Mouse (Mus musculus) midbrain, embryonic 13.5 days (tissue): ENCODE data around the gene Prmt9. TPM values are rescaled to one million over a fixed set of nuclear protein-coding genes. Genes with fewer than 3 reads are reported as not detected.

Source experiments
- ATAC-seq: fragments of 200-750 bp; cut with Nextera tagmentation; 2 replicates; pipeline ENCODE4 v1.8.0; 2017; ENCODE audit warnings: mild to moderate bottlenecking, moderate TSS enrichment, moderate library complexity
- H3K27ac ChIP-seq: fragments of 300-500 bp; sonication (generic); 2 replicates; pipeline ENCODE4 v1.5.1; 2015; ENCODE audit warnings: inconsistent platforms, mild to moderate bottlenecking, moderate library complexity
- H3K27me3 ChIP-seq: fragments of 300-500 bp; sonication (generic); 2 replicates; pipeline ENCODE4 v1.6.1; 2015; ENCODE audit warnings: mild to moderate bottlenecking, inconsistent platforms
- H3K36me3 ChIP-seq: fragments of 300-500 bp; sonication (generic); 2 replicates; pipeline ENCODE4 v1.6.1; 2015; ENCODE audit warnings: mild to moderate bottlenecking, inconsistent platforms
- H3K4me1 ChIP-seq: fragments of 300-500 bp; sonication (generic); replicated peaks from 2 replicates; pipeline ENCODE4 v1.6.1; 2015; ENCODE audit warnings: inconsistent platforms
- H3K4me2 ChIP-seq: fragments of 300-500 bp; sonication (generic); replicated peaks from 2 replicates; pipeline ENCODE4 v1.6.1; 2015; ENCODE audit warnings: moderate library complexity, mild to moderate bottlenecking, inconsistent platforms
- H3K4me3 ChIP-seq: fragments of 300-500 bp; sonication (generic); replicated peaks from 2 replicates; pipeline ENCODE4 v1.5.1; 2015; ENCODE audit warnings: mild to moderate bottlenecking, inconsistent platforms
- H3K9ac ChIP-seq: fragments of 300-500 bp; sonication (generic); replicated peaks from 2 replicates; pipeline ENCODE4 v1.6.1; 2015; ENCODE audit warnings: mild to moderate bottlenecking, inconsistent platforms
- H3K9me3 ChIP-seq: fragments of 300-500 bp; sonication (generic); 2 replicates; pipeline ENCODE4 v1.6.1; 2016; ENCODE audit warnings: mild to moderate bottlenecking, inconsistent platforms
- WGBS: fragments of 180-500 bp; shearing (Covaris S2); methylation state at CpG from one replicate; pipeline ENCODE4 v1.1.7; 2015; 5-methylcytosine and 5-hydroxymethylcytosine counted together
- polyA plus RNA-seq: library from polyadenylated mRNA; unstranded; fragments of >200 nt; fragmentation: Nextera tagmentation; extraction: Ambion mirVana; gene quantifications from 2 replicates; pipeline ENCODE4 v1.2.1, GENCODE M21; 2015

The Prmt9 gene
- polyA plus RNA-seq, 1 experiment from 2014 or later = 25.7 TPM

DNA sequence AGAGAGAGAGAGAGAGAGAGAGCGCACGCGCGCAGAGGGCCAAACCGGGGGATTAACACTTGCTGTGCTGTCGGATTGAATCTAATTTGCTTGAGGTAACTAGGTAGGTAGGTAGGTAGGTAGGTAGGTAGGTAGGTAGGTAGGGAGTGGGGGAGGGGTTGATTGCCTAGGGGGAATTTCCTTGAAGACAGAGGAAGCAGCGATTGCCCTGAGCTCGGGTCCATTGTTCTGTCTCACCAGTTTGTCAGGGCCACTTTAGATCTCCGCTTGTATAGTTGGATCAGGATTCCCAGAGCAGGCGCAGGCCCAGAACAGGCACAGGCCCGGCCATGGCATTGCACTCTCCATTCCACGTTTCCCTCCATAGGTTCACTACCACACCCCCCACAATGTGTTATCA is 12.4 kb upstream of the Prmt9 start:
- ATAC-seq = no peak
- H3K4me3 ChIP-seq = no peak overlapping the region
- no peaks in the 10 kb centered on the region for H3K27me3 ChIP-seq
- H3K4me1 ChIP-seq = no peaks in the 10 kb centered on the region
- no peaks in the 10 kb centered on the region for H3K9me3 ChIP-seq
- no peak overlapping the region for H3K27ac ChIP-seq
- no peak overlapping the region for H3K4me2 ChIP-seq
- no peak overlapping the region for H3K9ac ChIP-seq
- WGBS = 78% methylated on average over 12 of the region's 12 CpGs
- H3K36me3 ChIP-seq = no peaks in the 10 kb centered on the region

DNA sequence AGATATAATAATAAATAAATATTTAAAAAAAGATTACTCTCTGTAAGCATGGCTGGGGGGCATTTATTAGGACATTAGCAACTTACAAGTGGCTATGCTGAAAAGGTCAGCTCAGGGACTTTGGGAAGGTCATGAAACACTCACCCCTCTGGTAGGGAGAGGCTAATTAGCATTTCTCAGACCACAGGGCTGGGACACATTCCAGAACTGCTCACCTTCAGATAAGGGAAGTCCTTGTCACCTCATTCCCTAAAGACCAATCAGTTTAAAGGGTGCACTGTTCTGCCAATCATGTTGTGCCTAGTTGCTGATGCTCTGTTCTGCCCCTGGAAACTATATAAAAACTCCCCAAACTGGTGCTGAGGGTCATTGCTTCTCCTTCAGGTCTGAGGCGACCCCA is 10.9 kb upstream of the Prmt9 start:
- Histone ChIP-seq H3K27me3 (no peaks in the 10 kb centered on the region), H3K27ac (no peak overlapping the region), H3K9me3 (no peaks in the 10 kb centered on the region), H3K9ac (no peak overlapping the region), H3K36me3 (no peaks in the 10 kb centered on the region), H3K4me3 (no peak overlapping the region), H3K4me2 (no peak overlapping the region), H3K4me1 (no peaks in the 10 kb centered on the region)
- WGBS = 89% methylated on average over 1 of the region's 1 CpGs
- no peak for ATAC-seq

DNA sequence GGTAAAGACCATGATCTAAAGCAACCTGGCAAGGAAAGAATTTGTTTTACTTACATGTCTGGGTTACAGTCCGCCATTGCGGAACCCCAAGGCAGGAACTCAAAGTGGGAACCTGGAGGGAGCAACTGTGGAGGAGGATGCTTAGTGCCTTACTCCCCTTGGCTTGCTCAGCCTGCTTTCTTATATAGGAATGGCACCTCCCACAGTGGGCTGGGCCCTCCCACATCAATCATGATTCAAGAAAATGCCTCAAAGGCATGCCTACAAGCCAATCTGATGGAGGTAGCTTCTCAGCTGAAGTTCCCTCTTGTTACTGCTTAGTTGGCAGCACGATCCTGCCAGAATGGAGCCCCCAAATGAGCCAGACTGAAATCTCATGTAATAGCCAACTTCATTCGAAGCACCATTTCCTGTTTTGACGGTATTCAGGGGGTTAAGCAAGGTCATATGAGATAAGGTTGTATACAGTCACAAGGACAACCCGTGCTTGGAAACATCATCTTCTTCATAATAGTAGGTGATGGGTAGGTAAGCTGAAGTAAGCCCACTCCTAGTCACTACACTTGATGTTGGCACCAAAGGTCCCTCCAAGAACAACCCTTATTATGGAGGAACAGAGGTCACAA is 5.9 kb upstream of the Prmt9 start:
- Histone ChIP-seq H3K4me2 (no peak overlapping the region), H3K27ac (no peak overlapping the region), H3K9me3 (no peaks in the 10 kb centered on the region), H3K36me3 (no peaks in the 10 kb centered on the region), H3K4me1 (no peaks in the 10 kb centered on the region), H3K9ac (no peak overlapping the region), H3K4me3 (no peak overlapping the region), H3K27me3 (no peaks in the 10 kb centered on the region)
- WGBS = 90% methylated on average over 6 of the region's 6 CpGs
- no peak for ATAC-seq

DNA sequence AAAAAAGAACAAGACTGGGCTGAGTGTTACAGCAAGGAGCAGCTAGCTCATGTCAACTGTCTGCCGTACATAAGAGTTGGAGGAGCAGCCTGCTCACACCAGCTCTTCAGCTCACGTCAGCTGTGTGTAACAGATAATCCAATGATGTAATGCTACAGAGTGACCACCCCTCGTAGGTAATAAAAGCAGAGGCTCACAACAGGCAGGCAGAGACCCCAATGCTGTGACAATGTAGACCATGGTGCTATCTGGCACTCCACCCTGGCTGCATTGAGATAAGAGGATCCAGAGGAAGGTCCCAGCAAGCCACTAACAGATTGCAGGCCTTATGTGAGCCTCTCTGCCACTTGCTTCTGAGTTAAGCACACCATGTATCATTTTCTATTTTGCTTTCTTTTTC is 4.8 kb upstream of the Prmt9 start:
- H3K4me3 ChIP-seq = no peak overlapping the region
- H3K27me3 ChIP-seq = no peaks in the 10 kb centered on the region
- 67% methylated on average over 3 of the region's 3 CpGs for WGBS
- no peak for ATAC-seq
- no peak overlapping the region for H3K4me2 ChIP-seq
- peaks cover 4% of the 10 kb centered on the region; the same call in 1 of the 2 replicates for H3K4me1 ChIP-seq
- no peaks in the 10 kb centered on the region for H3K36me3 ChIP-seq
- no peak overlapping the region for H3K27ac ChIP-seq
- no peaks in the 10 kb centered on the region for H3K9me3 ChIP-seq
- no peak overlapping the region for H3K9ac ChIP-seq

DNA sequence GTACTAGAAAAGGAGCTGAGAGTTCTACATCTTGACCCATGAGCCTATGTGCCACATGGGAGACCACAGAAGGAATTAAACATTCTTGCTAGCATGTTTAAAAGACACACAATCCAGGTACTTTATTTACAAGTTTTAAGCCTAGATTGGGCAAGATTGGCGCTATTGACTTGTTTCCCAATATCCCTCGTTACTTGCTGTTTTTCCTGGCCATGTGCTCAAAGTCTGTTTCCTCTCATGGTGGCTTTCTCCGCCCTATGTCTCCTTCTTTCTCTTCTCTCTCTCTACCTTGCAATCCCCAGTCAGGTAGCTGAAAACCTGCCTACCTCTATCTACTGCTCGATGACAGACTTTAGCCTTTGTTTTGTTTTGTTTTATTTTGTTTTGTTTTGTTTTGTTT is 3.6 kb upstream of the Prmt9 start:
- no peaks in the 10 kb centered on the region for H3K36me3 ChIP-seq
- no peak overlapping the region for H3K27ac ChIP-seq
- no peak for ATAC-seq
- no peak overlapping the region for H3K4me2 ChIP-seq
- H3K4me3 ChIP-seq = no peak overlapping the region
- 85% methylated on average over 4 of the region's 4 CpGs for WGBS
- no peak overlapping the region for H3K9ac ChIP-seq
- H3K9me3 ChIP-seq = no peaks in the 10 kb centered on the region
- peaks cover 14% of the 10 kb centered on the region for H3K4me1 ChIP-seq
- H3K27me3 ChIP-seq = no peaks in the 10 kb centered on the region

DNA sequence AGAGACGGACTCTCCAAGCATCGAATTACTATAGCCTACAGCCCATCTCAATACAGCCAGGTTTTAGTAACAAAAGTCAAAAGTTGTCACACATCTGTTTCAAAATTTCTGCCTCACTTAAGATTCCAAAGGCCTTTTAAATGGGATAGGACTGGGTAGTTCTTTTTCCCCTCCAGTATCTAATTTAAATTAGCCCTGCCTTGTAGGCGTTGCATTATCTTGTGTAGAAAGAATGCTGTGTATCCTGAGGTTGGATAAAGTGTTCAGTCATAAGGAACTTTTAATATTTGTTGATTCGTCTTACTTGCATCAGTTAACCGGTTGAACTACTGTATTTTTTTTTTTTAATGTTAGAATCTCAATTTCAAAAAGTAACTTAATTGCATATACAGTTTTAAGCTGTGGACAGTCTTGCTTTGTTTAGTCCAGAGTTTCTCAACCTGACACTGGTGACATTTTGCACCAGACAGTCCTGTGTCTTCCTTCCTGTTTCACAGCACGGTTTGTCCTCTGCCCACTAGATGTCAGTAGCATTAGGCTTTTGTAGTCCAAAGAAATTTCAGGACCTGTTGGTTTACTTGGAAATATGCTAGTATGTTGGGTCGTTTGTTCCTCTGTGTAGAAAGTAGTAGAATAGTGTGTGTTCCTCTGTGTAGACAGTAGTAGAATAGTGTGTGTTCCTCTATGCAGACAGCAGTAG is 834 bp downstream of the Prmt9 start:
- no peaks in the 10 kb centered on the region for H3K9me3 ChIP-seq
- no peak overlapping the region for H3K27ac ChIP-seq
- ATAC-seq = no peak
- peaks cover 31% of the 10 kb centered on the region for H3K4me1 ChIP-seq
- peaks cover 34% of the 10 kb centered on the region for H3K36me3 ChIP-seq
- peak overlapping the region; percentile 91 for H3K9ac ChIP-seq
- H3K4me2 ChIP-seq = peak overlapping the region; percentile 78
- H3K27me3 ChIP-seq = no peaks in the 10 kb centered on the region
- peak overlapping the region; percentile 71 for H3K4me3 ChIP-seq
- WGBS = 24% methylated on average over 7 of the region's 7 CpGs

DNA sequence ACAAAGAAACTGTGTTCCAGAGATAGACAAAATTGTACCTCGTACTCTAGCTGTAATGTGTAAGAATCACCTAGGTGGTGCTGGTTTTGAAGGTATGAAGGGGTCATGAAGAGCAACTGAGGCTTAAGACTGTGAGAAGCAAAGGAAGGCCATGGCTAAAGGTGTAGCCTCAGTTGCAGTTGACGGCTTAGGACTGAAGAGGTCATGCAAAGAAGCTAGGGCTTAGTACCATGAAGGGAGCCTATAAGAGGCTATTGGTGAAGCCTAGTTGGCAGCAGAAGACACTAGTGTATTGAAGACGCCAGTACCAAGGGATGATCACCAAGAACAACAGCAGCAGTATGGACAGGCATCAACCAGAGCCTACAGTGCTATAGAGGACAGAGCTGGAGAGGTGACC is 3.3 kb downstream of the Prmt9 start:
- Histone ChIP-seq H3K36me3 (peaks cover 53% of the 10 kb centered on the region), H3K27me3 (no peaks in the 10 kb centered on the region), H3K27ac (no peak overlapping the region), H3K9me3 (no peaks in the 10 kb centered on the region), H3K4me1 (peaks cover 31% of the 10 kb centered on the region), H3K4me3 (no peak overlapping the region), H3K9ac (no peak overlapping the region), H3K4me2 (no peak overlapping the region)
- WGBS = 96% methylated on average over 3 of the region's 3 CpGs
- ATAC-seq = no peak

DNA sequence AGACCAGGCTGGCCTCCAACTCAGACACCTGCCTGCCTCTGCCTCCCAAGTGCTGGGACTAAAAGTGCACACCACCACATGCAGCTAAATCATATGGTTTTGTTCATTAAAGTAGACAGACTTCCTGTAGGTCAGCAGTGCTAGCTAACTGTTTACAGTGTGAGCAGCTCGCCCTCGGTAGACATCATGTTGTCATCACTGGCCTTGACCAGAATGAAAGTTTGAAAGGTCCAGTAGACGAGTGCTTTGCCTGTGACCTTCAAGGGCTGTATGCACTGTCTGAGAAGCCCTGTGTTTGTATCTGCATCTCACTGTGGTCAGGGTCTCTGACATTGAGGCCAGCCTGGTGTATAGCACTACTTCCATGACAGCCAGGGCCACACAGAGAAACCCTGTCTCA is 12.2 kb downstream of the Prmt9 start:
- WGBS = 96% methylated on average over 3 of the region's 3 CpGs
- Histone ChIP-seq H3K9me3 (no peaks in the 10 kb centered on the region), H3K27ac (no peak overlapping the region), H3K4me2 (no peak overlapping the region), H3K27me3 (no peaks in the 10 kb centered on the region), H3K4me3 (no peak overlapping the region), H3K4me1 (no peaks in the 10 kb centered on the region), H3K36me3 (peaks cover 86% of the 10 kb centered on the region), H3K9ac (no peak overlapping the region)
- ATAC-seq = no peak

DNA sequence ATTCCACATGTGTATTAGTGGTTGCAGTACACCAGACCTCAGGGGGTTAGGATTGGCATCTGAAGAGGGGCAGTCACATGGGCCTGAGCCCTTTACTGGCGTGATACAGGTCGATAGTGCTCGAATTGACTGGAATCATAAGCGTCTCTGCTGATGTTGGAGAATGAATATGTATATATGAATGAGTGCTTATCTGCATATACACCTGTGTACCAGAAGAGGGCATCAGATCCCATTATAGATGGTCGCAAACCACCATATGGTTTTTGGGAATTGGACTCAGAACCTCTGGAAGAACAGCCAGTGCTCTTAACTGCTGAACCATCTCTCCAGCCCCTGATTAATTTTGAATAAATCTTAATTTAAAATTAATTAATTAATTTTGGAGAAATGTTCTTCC is 25.0 kb downstream of the Prmt9 start:
- peaks cover 37% of the 10 kb centered on the region for H3K36me3 ChIP-seq
- ATAC-seq = no peak
- no peak overlapping the region for H3K9ac ChIP-seq
- H3K9me3 ChIP-seq = no peaks in the 10 kb centered on the region
- no peak overlapping the region for H3K4me3 ChIP-seq
- H3K4me1 ChIP-seq = no peaks in the 10 kb centered on the region
- no peak overlapping the region for H3K4me2 ChIP-seq
- no peaks in the 10 kb centered on the region for H3K27me3 ChIP-seq
- no peak overlapping the region for H3K27ac ChIP-seq
- 91% methylated on average over 5 of the region's 5 CpGs for WGBS

DNA sequence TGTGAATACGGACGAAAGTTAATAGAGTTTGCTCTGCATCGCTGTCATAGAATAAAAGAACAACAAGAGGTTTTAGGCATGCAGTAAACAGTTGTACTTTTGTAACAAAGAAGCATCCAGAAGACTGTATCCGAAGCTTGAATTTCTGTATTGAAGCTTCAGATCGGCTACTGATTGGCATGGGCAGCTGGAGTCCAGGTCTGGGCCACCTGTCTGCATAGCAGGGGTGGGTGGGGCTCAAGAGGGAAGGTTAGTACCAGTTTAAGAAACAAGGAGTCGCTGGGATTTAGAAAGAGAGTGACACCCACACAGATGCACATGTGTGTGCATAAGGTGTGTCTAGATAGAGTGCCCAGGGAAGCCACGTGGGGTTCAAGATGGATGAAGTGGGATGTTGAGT is 28.5 kb downstream of the Prmt9 start:
- Histone ChIP-seq H3K4me1 (no peaks in the 10 kb centered on the region), H3K27ac (no peak overlapping the region), H3K36me3 (peaks cover 47% of the 10 kb centered on the region), H3K9me3 (no peaks in the 10 kb centered on the region), H3K9ac (no peak overlapping the region), H3K27me3 (no peaks in the 10 kb centered on the region), H3K4me2 (no peak overlapping the region), H3K4me3 (no peak overlapping the region)
- ATAC-seq = no peak
- WGBS = 94% methylated on average over 7 of the region's 7 CpGs

DNA sequence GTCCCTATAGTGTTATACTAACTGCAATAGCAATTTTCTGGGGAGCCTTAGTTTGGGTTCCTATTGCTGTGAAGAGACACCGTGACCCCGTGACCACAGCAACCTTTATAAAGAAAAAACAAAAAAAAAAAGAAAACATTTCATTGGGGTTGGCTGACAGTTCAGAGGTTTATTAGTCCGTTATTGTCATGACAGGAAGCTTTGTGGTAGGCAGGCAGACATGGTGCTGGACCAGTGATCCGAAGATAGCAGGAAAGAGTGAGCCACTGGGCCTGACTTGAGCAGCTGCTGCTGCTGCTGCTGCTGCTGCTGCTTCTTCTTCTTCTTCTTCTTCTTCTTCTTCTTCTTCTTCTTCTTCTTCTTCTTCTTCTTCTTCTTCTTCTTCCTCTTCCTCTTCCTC is 35.0 kb downstream of the Prmt9 start:
- peaks cover 31% of the 10 kb centered on the region for H3K36me3 ChIP-seq
- no peak overlapping the region for H3K4me3 ChIP-seq
- no peak overlapping the region for H3K27ac ChIP-seq
- H3K4me1 ChIP-seq = no peaks in the 10 kb centered on the region
- no peak for ATAC-seq
- no peak overlapping the region for H3K4me2 ChIP-seq
- no peak overlapping the region for H3K9ac ChIP-seq
- 86% methylated on average over 4 of the region's 4 CpGs for WGBS
- H3K27me3 ChIP-seq = no peaks in the 10 kb centered on the region
- no peaks in the 10 kb centered on the region for H3K9me3 ChIP-seq

DNA sequence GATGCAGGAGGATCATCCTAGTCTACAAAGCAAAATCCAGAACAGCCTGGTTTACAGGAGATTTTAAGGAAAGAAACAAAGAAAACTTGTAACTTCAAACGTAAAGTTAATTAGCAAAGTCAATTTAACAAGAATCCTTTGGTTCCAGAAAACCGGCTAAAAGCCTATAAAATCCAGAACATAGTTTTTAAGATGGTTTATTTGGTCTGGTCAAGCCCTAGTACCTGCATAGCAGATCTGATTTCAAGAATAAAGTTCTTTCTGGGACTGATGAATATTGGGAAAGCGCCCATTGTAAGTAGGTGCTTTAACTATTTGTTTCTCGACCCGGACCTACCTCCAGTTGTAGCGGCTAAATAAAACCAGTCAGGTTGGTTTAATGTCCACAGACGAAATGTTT is 60.4 kb downstream of the Prmt9 start:
- Histone ChIP-seq H3K27ac (no peak overlapping the region), H3K9me3 (0 out of 2 replicates have a peak, but pooled peaks cover 3% of the 10 kb centered on the region), H3K27me3 (peaks cover 3% of the 10 kb centered on the region; the same call in 1 of the 2 replicates), H3K4me3 (peak overlapping the region; percentile 84), H3K4me2 (peak overlapping the region; percentile 69), H3K4me1 (peaks cover 16% of the 10 kb centered on the region), H3K9ac (peak overlapping the region; percentile 81), H3K36me3 (peaks cover 11% of the 10 kb centered on the region)
- WGBS = 8% methylated on average over 7 of the region's 7 CpGs
- no peak for ATAC-seq
